Mouse (Mus musculus) spleen, adult 18-20 months (tissue): ENCODE data around the gene Alox12b.

ENCODE experiments used
- DNase-seq, 2 experiments: peaks; one replicate each; pipeline ENCODE4 v3.0.0; 2022; ENCODE audit warnings: mixed read lengths in 2 of 2

Alox12b gene

GRCm38 (mm10) chr11:69123693-69124497 lies 32.9 kb upstream of the Alox12b start:
- DNase-seq: peak; percentile 67 to 79

DNA sequence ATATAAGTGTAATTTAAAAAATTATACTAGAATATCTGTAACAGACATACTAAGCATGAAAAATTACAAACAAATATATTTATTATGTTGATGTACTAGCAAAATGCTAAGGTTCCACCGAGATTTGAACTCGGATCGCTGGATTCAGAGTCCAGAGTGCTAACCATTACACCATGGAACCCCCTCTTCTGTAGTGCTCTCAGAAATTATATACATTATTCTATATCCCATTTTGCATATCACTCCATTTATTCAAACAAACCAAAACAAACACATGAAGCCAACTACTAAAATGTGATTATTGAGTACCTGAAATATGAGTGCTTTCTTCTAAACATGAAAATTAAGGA lies 32.3 kb upstream of the Alox12b start:
- peak in 1 of 2 experiments; percentile 62 for DNase-seq

- DNase-seq: peak; percentile 71 to 75
Measured at GRCm38 (mm10) chr11:69125041-69125851, 31.5 kb upstream of the Alox12b start.

DNA sequence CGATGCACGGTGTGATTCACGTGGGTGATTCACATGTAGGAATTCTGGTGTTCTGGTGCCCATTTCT lies 31.1 kb upstream of the Alox12b start, which contains the start of gene Aloxe3:
Aloxe3 (plus strand) TSS at position 45 of the 67 bp plus-strand sequence.
- DNase-seq: no peak

GRCm38 (mm10) chr11:69125919-69126705 lies 30.7 kb upstream of the Alox12b start:
- peak in 1 of 2 experiments; percentile 34 for DNase-seq

- no peak for DNase-seq
Measured at GRCm38 (mm10) chr11:69126706-69127095, 30.1 kb upstream of the Alox12b start.

DNA sequence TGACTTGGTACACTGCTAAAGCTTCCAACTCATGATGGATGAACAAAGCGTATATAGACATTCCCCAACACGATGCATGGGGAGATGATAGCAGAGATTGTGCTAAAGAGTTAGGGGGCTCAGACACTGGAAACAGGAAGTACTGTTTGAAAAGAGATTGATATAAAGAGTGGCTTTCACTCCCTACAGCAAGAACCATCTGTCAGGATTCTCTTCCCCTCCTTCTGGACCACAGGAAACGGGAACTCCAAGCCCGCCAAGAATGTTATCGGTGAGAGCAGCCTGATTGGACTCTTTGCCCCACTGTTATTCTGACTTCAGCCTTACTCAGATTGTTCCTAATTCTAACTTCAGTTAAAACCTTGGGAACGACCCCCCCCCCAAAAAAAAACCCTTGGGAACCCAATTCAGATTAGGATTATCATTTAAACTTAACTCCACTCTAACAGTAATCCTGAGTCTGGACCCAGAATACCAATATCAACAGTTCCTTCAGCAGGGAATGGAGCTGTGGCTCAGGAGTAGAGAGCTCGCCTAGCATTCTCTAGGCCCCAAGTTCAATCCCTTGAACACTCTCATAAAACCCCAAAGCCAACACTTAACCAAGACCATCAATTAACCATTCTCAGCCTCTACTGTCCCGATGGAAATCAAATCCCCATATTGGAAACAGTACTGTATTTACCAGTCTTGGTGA lies 28.2 kb upstream of the Alox12b start:
- DNase-seq: no peak

DNA sequence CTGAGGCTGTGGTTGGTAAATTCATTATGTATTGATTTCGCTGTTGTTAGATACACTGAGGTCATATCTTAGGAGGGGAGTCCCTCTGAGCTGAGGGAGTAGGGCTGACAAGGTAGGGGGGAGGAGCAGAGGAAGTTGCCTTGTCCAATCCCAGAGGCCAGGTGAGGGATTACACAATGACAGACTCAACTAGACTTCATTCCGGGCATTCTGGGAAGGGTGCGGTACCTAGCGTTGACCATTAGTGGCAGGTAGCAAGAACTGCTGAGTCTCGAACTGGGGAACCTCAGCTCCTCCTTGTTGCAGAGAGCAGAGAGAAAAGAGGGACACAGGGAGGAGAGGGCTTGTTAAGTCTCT lies 23.2 kb upstream of the Alox12b start:
- no peak for DNase-seq

GRCm38 (mm10) chr11:69133923-69134621 lies 22.7 kb upstream of the Alox12b start:
- DNase-seq: peak in 1 of 2 experiments; percentile 42

DNA sequence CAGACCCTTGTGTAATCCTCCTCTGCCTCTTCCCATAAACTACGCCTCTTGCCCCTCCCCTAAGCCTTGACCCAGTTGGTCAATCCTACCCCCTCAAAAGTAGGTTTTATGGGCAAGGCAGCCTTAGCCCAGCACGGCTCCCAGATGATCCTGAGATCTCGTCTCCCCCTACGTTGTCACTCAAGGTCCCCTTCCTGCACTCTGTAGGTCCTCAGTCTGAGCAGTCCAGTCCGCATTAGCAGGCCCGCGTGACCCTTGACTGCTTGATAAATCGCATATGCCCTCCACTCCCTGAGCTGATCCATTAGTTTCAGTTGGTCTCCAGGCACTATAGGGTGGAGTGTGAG lies 22.2 kb upstream of the Alox12b start:
- no peak for DNase-seq

- DNase-seq: no peak
Measured at GRCm38 (mm10) chr11:69135361-69135760, 21.4 kb upstream of the Alox12b start.

GRCm38 (mm10) chr11:69147546-69147945 lies 9.2 kb upstream of the Alox12b start:
- no peak for DNase-seq

DNA sequence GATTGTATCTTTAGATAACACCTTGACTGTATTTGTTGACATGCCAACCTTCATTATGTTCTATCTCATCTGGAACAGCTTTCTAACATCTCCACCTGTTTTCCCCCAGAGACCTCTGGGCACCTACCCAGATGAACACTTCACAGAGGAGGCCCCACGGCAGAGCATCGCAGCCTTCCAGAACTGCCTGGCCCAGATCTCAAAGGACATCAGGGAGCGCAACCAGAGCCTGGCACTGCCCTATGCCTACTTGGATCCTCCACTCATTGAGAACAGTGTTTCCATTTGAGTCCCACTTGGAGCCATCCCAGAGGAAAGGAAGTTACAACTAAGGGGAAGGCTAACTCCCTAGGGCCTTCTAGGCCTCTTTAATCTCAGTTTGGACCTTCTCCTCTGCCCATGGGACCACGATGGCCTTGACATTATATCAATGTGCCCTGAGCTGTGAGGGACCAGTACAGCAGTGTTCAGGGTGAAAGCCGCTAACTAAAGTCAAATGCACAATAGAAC lies 8.3 kb upstream of the Alox12b start:
- no peak for DNase-seq

DNA sequence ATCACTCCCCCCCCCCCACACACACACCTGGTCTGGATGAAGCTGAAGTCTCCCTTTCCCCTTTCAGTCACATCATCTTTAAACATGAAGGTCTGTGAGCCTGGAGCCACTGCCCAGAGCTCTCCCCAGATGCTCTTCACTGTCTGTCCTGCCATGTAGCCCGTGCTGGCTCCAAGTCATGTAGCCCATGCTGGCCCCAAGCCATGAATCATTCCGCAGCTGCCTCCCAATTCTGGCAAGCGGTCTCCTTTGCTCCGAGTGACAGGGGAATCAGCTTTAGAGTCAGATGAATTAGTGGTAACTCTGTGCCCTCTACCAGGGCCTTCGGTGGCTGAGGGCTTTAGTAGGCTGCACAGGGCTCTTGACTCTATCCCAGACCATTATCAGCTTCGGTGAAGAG lies 7.1 kb upstream of the Alox12b start:
- no peak for DNase-seq

DNA sequence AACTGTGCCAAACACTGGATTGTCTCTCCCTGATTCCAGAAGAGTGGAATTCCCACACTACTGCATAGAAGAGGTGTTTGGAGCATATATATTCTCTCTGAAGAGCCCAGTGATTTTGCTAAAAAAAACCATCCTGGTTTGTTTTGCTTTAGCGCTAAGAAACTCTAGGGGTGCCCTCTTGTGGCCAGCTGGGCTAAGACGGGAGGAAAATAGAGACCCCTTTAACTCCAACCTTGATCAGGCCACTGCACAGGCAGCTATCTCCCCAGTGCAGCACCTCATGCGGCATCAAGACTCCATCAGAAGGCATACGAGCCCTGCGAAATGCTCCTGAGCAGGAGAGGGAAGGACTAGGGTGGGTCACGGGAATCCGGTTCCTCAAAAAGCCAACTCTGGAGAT lies 6.3 kb upstream of the Alox12b start:
- peak; percentile 25 to 68 for DNase-seq

DNA sequence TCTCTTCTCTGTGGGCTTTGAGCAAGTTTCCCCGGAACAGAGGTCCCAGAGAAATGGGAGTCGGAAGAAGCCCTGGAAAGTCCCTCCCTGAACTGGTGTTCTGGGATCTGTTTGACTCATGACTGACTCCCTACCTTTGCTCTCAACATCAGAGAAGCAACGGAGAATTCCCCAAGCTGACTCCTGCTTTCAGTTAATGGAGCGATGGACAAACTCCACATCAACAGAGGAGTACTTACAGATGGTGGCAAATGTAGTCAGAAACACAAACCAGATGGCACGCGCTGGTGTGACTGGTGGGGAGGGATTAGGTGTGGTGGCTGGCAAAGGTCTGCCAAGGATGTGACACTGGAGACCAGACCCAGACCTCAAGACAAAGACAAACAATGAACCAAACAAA lies 5.8 kb upstream of the Alox12b start:
- no peak for DNase-seq

GRCm38 (mm10) chr11:69153831-69154230 lies 3.0 kb upstream of the Alox12b start:
- no peak for DNase-seq

- no peak for DNase-seq
Measured at GRCm38 (mm10) chr11:69155351-69155750, 1.4 kb upstream of the Alox12b start.

- DNase-seq: no peak
Measured at GRCm38 (mm10) chr11:69169313-69169712, 12.5 kb downstream of the Alox12b start.

- DNase-seq: peak in 1 of 2 experiments; percentile 34
Measured at GRCm38 (mm10) chr11:69171626-69172025, 14.8 kb downstream of the Alox12b start.

- DNase-seq: no peak
Measured at GRCm38 (mm10) chr11:69172606-69173005, 15.8 kb downstream of the Alox12b start.

DNA sequence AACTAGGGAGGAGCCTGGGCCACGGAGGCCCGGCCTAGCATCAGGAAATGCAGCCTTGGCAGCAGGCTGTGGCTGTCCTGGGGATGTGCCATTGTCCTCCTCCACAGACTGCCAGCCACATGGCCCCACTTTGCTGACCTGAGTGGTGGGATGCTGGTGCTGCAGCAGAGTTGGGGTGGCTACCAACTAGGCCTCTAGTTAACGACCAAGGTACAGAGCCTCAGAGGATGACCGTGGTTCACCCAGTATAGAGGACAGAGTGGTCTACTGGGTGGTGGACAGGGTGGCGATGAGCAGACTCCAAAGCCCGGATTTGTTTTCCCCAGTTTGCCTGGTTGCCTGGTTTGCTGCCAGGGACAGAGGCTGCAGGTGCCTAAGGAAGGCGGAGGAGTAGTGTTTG lies 17.9 kb downstream of the Alox12b start:
- no peak for DNase-seq

DNA sequence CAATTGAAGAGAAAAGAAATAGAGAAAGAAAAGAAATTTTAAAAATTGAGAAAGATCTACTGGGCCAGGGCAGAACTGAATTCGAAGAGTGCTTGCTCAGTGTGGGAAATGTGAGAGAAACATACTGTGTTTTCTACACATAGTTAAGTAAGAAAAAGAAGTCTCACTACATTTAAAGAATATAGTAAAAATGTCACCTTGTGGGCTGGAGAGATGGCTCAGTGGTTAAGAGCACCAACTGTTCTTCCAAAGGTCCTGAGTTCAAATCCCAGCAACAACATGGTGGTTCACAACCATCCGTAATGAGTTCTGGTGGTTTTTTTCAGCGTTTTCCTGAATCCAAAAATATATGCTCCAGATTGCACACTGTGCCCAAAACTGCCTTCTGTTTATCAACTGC lies 21.7 kb downstream of the Alox12b start:
- DNase-seq: no peak
